Mouse (Mus musculus) kidney, postnatal 14 days (tissue): ENCODE measurements around the gene Dlat.
A peak's percentile ranks its signal among the peaks of the same experiment; 100 is the strongest.
"Not testable (repeated sequence)": the region's sequence is repeated elsewhere in the genome, so short reads cannot be mapped to it uniquely, and the experiment has no call there.

Experiments used
- DNase-seq: peaks from one replicate; pipeline ENCODE4 v3.0.0; 2022; ENCODE audit warnings: mixed read lengths

Gene Dlat

DNA sequence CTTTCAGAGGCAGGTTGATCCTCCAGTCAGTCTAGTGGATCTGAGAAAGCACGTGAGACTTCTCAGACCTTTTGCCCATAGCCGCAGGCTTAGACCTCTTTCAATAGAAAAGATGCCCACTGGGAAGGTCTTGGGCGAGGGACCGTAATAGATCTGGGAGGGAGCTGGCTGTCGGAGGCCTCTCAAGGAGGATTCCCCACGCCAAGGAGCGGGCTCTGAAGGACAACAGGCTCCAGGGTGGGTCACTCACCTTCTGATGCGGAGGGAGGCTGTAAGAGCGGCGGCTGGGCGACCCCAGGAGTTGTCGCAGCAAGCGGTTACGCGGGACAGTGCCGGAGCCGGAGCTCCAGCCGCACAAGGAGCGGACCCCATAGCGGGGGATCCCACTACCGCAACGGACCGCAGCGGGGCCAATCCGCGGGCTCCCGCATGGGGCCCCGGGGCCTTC lies 615 bp downstream of the Dlat start:
- DNase-seq: no peak

DNA sequence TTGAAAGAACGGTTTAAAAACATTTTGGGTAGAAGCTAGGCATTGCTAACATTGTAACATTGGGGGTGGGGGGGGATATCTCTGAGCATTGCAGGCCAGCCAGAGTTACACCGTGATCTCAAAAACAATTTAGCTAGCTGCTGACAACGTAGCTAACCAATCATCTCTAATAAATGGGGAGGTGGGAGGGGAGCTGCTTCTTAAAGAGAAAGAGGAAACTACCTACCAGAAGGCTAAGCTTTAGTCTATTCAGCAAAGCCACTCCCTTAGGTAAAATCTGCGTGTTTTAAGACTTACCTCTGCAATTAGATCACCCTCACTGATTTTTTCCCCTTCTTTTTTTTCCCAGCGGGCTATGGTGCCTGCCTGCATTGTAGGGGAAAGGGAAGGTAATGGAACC lies 1.2 kb downstream of the Dlat start:
- no peak for DNase-seq

- no peak for DNase-seq
Observed at GRCm38 (mm10) chr9:50650503-50650902, 9.1 kb downstream of the Dlat start.

- no peak for DNase-seq
Observed at GRCm38 (mm10) chr9:50646826-50647370, 12.7 kb downstream of the Dlat start.

DNA sequence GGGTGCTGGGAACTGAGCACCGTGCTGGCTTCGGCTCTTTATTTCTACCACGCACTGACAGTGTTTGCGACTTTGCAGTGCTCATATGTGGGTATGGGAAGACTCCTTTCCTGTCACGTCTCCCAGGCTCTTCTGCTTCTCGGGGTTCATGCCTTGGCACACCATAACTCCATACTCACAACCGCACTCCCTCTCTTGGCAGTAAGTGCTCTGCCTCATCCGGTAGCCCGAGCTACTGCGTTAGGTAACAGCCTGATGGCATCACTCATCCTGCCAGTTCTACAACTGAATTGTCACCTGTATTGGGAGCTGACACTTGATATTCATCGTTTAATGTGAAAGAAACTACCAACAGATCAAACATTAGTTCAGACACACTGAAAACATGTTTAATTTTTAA lies 25.3 kb downstream of the Dlat start:
- DNase-seq: no peak

GRCm38 (mm10) chr9:50633059-50633458 lies 26.5 kb downstream of the Dlat start:
- DNase-seq: no peak

DNA sequence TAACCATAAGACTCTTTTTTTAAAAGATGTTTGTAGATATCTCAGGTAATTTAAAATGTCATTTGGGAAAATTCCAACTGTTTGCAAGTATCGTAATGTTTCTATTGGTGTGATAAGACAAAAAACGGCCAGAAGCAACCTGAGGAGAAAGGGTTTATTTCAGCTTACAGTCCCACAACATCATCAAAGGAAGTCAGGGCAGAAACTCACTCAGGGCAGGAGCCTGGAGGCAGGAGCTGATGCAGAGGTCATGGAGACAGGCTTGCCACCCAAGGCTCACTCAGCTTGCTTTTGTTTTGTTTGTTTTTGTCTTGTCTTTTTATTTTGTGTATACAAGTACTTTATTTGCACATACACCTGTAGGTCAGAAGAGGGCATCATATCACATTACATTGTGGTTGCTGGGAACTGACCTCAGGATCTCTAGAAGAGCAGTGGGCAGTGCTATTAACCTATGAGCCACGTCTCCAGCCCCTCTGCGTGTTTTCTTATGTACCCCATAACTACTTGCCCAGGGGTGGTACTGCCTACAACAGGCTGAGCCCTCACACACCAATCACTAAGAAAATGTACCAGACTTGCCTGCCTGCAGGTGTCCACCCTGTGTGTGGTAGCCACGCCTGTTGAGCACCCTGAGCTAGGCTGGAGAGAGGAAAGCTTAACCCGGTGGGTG lies 27.4 kb downstream of the Dlat start:
- DNase-seq: no peak

GRCm38 (mm10) chr9:50630903-50631302 lies 28.7 kb downstream of the Dlat start:
- not testable (repeated sequence) for DNase-seq

DNA sequence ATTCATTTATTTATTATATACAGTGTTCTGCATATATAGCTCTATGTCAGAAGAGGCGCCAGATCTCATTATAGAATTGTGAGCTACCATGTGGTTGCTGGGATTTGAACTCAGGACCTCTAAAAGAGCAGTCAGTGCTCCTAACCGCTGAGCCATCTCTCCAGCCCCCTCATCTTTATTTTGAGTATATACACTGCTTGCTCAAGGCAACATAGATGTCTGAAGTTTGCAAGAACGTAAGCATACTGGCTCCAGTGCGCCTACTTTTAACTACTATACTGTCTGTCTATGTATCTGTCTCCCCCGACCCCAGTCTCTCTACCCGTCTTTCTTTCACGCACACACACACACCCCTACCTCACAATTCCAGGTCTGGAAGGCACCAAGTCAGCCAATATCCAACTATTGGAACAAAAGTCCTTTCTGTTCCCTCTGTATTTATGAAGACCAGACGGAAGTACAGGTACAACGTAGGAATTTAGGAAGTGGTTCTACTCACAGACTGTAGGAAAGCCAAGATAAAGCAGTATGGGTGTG lies 41.7 kb downstream of the Dlat start:
- no peak for DNase-seq

- peak; percentile 92 for DNase-seq
Observed at GRCm38 (mm10) chr9:50616766-50617603, 42.6 kb downstream of the Dlat start, which contains the start of the genes Pih1d2 and Nkapd1. Gene Pih1d2 (plus strand): TSS chr9:50617321. Gene Nkapd1 (minus strand): TSS chr9:50617464.

DNA sequence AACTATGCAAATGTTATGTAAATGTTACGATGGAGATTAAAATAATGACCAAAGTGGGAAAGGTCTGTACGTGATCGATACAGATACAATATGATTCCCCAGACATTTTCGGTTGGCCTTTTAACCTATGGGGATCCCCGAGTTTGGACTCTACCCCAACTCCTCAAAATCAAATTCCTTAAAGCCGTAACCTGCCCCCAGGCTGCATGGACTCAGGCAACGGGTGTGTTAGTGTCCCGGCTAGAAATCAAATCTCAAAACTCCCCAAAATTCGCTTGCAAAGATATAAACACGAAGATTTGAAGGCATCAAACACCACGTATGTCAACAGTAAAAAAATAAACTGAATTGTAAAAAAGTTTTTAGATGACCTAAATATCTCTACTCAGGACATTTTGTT lies 43.4 kb downstream of the Dlat start:
- no peak for DNase-seq

- DNase-seq: no peak
Observed at GRCm38 (mm10) chr9:50612115-50612514, 47.5 kb downstream of the Dlat start.

GRCm38 (mm10) chr9:50604338-50604737 lies 55.2 kb downstream of the Dlat start:
- no peak for DNase-seq

GRCm38 (mm10) chr9:50603998-50604324 lies 55.6 kb downstream of the Dlat start:
- no peak for DNase-seq

- peak; percentile 96 for DNase-seq
Observed at GRCm38 (mm10) chr9:50603189-50603997, 56.2 kb downstream of the Dlat start, which contains the start of the genes Sdhd and Timm8b. Gene Sdhd (minus strand): TSS chr9:50603812. Gene Timm8b (plus strand): TSS chr9:50603910.

GRCm38 (mm10) chr9:50602055-50602845 lies 57.3 kb downstream of the Dlat start:
- peak; percentile 10 for DNase-seq

DNA sequence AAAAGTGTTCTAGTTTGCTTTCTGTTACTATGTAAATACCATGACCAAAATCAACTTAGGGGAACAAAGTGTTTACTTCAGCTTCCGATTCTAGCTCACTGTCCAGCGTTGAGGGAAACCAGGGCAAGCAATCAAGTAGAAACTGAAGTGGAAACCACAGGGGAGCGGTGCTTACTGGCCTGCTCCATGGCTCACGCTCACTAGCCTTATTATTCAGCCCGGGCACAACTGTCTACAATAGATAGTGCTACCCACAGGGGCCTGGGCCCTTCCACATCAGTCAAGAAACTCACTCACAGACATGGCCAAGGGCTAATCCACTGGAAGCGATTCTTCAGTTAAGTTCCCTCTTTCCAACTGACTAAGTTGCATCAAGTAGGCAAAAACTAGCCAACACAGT lies 58.0 kb downstream of the Dlat start:
- no peak for DNase-seq

- DNase-seq: no peak
Observed at GRCm38 (mm10) chr9:50596973-50597372, 62.6 kb downstream of the Dlat start.

DNA sequence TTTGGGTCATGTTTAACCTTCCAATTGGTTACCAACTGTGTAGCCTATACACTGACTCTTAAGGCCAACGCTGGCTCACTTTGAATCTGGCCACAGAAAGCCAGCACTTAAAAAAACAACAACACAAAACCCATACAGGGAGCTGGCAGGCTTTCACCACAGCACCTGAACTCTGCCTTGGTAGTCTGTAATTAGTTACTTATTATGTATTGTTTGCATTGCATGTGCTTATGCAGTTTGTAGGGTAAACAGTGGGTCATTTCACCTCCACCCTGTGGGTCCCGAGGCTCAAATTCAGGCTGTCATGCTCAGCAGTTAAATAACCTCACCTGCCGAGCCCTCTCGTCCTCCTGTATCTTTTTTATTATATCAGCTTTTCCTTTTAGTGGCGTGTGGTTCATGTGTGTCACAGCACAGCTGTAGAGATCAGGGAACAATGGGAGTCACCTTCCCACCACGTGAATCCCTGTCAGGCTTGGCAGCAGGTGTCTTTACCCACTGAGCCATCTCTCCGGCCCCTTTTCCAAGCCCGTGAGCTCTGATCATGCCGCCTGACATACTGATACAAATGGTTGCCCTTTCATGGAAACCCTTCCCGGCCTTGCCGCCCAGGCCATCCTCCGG lies 64.7 kb downstream of the Dlat start:
- peak; percentile 52 for DNase-seq

- DNase-seq: peak; percentile 33
Observed at GRCm38 (mm10) chr9:50593544-50593943, 66.0 kb downstream of the Dlat start.

GRCm38 (mm10) chr9:50592955-50593354 lies 66.6 kb downstream of the Dlat start:
- no peak for DNase-seq
